Mouse (Mus musculus) hindbrain, embryonic 15.5 days (tissue): ENCODE measurements around the gene Lrsam1. TPM values are rescaled to one million over a fixed set of nuclear protein-coding genes. Genes with fewer than 3 reads are reported as not detected.
A peak's percentile ranks its signal among the peaks of the same experiment; 100 is the strongest.

Experiments
- ATAC-seq: fragments of 200-750 bp; cut with Nextera tagmentation; 2 replicates; pipeline ENCODE4 v1.8.0; 2017; ENCODE audit warnings: low read depth, moderate number of reproducible peaks, moderate TSS enrichment; ENCODE audit not compliant: low FRiP score
- H3K27ac ChIP-seq: fragments of 300-500 bp; sonication (generic); replicated peaks from 2 replicates; pipeline ENCODE4 v1.5.1; 2015; ENCODE audit warnings: mild to moderate bottlenecking, inconsistent platforms
- H3K27me3 ChIP-seq: fragments of 300-500 bp; sonication (generic); 2 replicates; pipeline ENCODE4 v1.6.1; 2015; ENCODE audit warnings: control low read depth, inconsistent platforms
- H3K36me3 ChIP-seq: fragments of 300-500 bp; sonication (generic); 2 replicates; pipeline ENCODE4 v1.6.1; 2015; ENCODE audit warnings: control low read depth, inconsistent platforms
- H3K4me1 ChIP-seq: fragments of 300-500 bp; sonication (generic); replicated peaks from 2 replicates; pipeline ENCODE4 v1.6.1; 2015; ENCODE audit warnings: control low read depth, inconsistent platforms
- H3K4me2 ChIP-seq: fragments of 300-500 bp; sonication (generic); 2 replicates; pipeline ENCODE4 v1.6.1; 2015; ENCODE audit warnings: moderate library complexity, mild to moderate bottlenecking, inconsistent platforms
- H3K4me3 ChIP-seq: fragments of 300-500 bp; sonication (generic); 2 replicates; pipeline ENCODE4 v1.5.1; 2015; ENCODE audit warnings: mild to moderate bottlenecking, inconsistent platforms
- H3K9ac ChIP-seq: fragments of 300-500 bp; sonication (generic); 2 replicates; pipeline ENCODE4 v1.6.1; 2015; ENCODE audit warnings: inconsistent platforms
- H3K9me3 ChIP-seq: fragments of 300-500 bp; sonication (generic); 2 replicates; pipeline ENCODE4 v1.6.1; 2016; ENCODE audit warnings: control low read depth, inconsistent platforms
- WGBS: fragments of 180-500 bp; shearing (Covaris S2); methylation state at CpG from one replicate; pipeline ENCODE4 v1.1.7; 2015; 5-methylcytosine and 5-hydroxymethylcytosine counted together
- polyA plus RNA-seq: library from polyadenylated mRNA; unstranded; fragments of >200 nt; fragmentation: Nextera tagmentation; extraction: Ambion mirVana; gene quantifications from 2 replicates; pipeline ENCODE4 v1.2.1, GENCODE M21; 2015

The Lrsam1 gene
- polyA plus RNA-seq, 1 experiment from 2014 or later, result 25.2 TPM

DNA sequence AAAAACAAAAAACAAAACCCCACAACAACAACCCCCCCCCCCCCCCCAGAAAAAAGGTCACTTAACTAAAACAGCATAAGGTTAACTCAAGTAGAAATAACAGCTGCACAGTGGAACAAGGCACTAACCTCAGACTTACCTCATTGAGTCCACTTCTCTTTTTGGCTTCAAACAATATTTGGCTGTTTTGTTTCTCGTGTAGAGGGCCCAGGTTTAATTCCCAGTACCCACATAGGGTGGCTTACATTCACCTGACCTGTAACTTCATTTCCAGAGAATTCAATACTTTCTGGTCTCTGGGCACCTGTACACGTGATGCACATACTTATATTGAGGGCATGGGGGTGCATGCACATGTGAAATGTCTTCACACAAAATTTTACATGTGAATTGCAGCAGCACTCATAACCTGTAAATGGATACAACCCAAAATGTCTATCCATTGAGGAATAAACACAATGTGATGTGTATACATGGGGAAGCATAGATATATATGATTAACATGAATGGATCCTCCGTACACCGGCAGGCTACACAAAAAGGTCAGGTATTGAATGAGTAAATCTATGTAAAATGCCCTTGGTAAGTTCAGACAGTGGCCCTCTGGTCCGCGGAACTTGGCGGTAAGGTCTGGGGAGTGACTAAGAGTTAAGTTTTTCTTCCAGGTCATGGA is 4.2 kb upstream of the Lrsam1 start:
- Histone ChIP-seq H3K36me3 (peaks cover 16% of the 10 kb centered on the region), H3K4me2 (no peak overlapping the region), H3K4me1 (peaks cover 46% of the 10 kb centered on the region), H3K27ac (no peak overlapping the region; the same call in 1 of the 2 replicates), H3K4me3 (peak overlapping the region; percentile 56; the same call in 1 of the 2 replicates), H3K27me3 (no peaks in the 10 kb centered on the region), H3K9me3 (no peaks in the 10 kb centered on the region), H3K9ac (no peak overlapping the region)
- WGBS, result 20% methylated on average over 7 of the region's 7 CpGs
- ATAC-seq, result no peak

DNA sequence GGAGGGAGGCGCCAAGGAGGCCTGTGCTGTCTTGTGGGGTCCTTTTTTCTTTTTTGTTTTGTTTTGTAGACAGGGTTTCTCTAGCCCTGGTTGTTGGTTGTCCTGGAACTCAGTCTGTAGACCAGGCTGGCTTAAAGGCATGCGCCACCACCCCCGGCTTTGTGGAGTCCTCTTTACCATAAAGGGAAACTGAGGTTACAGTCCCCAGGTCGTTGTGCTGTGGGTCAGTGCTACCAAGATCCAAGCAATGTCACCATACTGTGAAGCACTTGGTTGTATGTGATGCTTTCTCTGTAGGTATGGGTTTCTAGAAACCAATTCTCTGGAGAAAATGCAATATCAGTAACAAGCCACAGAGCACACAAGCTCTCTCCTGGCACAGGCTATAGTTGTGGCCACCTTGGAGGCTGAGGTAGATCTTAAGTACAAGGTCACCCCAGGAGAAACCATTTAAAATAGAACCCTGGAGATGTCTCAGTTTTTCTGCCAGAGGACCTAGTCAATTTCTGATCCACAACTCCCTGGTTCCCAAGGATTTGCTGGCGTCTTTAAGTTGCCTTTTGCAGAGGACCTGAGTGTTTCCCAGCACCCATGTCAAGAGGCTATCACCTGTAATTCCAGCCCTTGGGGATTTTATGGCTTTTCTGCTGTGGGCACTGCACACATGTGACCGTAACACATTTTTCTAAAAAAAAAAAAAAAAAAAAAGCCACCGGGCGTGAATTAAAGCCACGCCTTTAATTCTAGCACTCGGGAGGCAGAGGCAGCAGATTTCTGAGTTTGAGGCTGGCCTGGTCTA is 3.4 kb upstream of the Lrsam1 start:
- Histone ChIP-seq H3K9ac (no peak overlapping the region), H3K27me3 (no peaks in the 10 kb centered on the region), H3K27ac (no peak overlapping the region), H3K36me3 (peaks cover 16% of the 10 kb centered on the region), H3K4me1 (peaks cover 51% of the 10 kb centered on the region), H3K9me3 (no peaks in the 10 kb centered on the region), H3K4me2 (no peak overlapping the region), H3K4me3 (no peak overlapping the region)
- ATAC-seq, result no peak
- 33% methylated on average over 10 of the region's 10 CpGs for WGBS

DNA sequence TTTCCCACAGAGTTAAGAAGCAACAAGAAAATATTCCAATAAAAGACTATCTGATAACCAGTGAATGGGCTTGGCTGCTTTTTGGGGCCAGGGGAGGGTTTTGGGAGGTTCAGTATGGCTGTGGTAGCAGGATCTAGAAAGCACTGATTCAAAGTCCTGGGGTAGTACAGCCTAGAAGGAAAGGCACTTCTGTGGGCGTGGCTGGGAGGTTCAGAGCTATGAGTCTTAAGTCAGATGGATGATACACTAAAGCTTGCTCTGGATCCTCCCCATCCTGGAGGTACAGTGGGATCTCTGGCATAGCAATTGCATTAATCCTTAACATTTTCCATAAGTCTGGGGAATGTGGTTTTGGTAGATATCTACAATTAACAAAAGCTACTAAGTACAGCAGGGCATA is 2.6 kb upstream of the Lrsam1 start:
- Histone ChIP-seq H3K36me3 (peaks cover 16% of the 10 kb centered on the region), H3K9ac (no peak overlapping the region), H3K9me3 (no peaks in the 10 kb centered on the region), H3K4me1 (peaks cover 51% of the 10 kb centered on the region), H3K4me3 (no peak overlapping the region), H3K27ac (no peak overlapping the region), H3K4me2 (no peak overlapping the region), H3K27me3 (no peaks in the 10 kb centered on the region)
- 70% methylated on average over 1 of the region's 1 CpGs for WGBS
- ATAC-seq, result no peak

DNA sequence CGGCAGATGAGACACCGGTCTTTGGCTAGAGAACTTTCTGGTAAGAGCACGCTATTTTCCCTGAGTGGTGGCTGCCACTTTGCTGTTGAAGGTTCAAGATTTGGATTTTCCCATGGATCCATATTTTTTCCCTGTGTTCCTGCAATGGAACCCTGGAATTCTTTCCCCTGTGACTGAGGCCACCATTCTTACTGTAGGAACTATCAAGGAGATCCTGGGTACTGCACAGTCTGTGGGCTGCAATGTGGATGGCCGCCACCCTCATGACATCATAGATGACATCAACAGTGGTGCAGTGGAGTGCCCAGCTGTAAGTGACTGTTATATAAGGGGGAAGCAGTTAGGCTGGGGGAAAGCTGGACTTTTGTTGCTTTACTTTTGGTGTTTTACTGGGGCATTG is 2.1 kb upstream of the Lrsam1 start:
- Histone ChIP-seq H3K9ac (no peak overlapping the region; the same call in 1 of the 2 replicates), H3K4me3 (no peak overlapping the region), H3K27ac (no peak overlapping the region), H3K9me3 (no peaks in the 10 kb centered on the region), H3K27me3 (no peaks in the 10 kb centered on the region), H3K4me1 (peaks cover 51% of the 10 kb centered on the region), H3K4me2 (peak overlapping the region; percentile 88), H3K36me3 (peaks cover 16% of the 10 kb centered on the region)
- no peak for ATAC-seq
- WGBS, result 71% methylated on average over 4 of the region's 4 CpGs

DNA sequence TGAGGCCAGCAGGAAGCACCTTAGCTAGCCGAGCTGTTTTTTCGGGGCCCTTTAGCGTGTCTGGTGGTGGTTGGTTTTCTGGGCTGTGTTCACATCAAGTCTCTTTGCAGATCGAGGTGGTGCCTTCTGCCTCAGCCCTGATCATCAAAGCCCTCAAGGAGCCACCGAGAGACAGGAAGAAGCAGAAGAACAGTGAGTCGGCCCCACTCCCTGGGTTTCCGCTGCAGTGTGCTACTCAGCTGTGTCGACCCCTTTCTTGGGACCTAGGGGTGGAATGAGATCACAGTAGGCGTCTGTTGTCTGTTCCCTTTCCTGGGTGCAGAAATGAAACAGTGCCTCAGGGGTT is 1.4 kb upstream of the Lrsam1 start:
- no peak for ATAC-seq
- Histone ChIP-seq H3K4me1 (peaks cover 45% of the 10 kb centered on the region), H3K36me3 (peaks cover 20% of the 10 kb centered on the region), H3K4me2 (peak overlapping the region; percentile 88), H3K27me3 (no peaks in the 10 kb centered on the region), H3K27ac (no peak overlapping the region), H3K9me3 (no peaks in the 10 kb centered on the region), H3K4me3 (peak overlapping the region; percentile 67), H3K9ac (peak overlapping the region; percentile 80)
- WGBS, result 10% methylated on average over 9 of the region's 9 CpGs

DNA sequence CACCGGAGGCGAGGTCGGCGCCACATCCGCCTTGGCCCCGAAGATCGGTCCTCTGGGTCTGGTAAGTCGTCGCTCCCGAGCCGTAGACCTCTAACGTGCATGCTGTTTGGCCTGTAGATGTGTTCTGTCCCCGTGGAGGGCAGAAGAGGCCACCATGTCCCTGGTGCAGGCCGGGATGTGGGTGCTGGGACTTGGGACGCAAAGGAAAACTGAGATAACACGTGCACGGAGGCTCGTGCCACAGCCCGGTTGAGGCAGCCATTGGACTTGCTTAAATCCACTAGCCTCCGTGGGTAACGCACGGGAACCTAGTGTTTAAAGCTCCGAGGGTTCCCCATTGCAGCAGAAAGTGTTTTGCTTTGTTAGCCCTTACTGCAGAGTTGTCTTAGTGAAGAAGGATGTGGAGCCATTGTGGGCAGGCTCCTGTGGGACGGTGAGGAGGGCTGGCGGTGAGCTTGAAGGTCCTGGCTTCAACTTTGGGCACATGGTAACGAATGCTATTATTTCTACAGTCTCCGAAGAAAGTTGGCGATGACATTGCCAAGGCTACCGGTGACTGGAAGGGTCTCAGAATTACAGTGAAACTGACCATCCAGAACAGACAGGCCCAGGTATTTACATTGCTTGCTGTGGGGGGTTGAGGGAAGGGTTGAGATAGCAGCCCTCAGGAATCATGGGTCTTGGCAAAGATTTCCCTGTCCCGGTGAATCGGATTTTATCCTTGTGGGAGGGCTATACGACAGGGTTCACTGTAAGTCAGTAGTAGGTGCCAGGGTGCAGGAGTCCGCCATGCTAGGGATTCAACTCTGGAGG is 854 bp upstream of the Lrsam1 start:
- peak overlapping the region; percentile 75 for H3K27ac ChIP-seq
- WGBS, result 1% methylated on average over 33 of the region's 33 CpGs
- ATAC-seq, result no peak

DNA sequence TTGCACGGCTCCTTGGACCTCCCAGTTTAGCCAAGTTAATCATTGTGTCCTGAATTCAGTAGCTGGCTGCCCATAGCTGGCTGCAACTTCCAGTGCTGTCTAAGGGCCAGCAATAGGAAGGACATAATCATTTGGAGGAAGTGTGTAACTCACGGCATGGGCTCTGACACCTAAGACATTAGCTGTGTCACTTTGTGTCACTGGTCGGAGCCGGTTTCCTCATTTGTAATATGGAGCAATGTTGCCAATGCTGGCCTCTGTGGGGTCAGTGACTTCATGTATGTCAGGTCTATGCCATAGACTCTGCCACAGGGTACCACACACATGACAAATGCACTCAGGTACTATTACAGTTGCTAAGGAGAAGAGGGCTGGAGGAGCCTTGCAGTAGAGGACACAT is 1.1 kb downstream of the Lrsam1 start:
- Histone ChIP-seq H3K4me1 (peaks cover 31% of the 10 kb centered on the region), H3K4me2 (peak overlapping the region; percentile 88), H3K27ac (no peak overlapping the region), H3K9ac (peak overlapping the region; percentile 80), H3K36me3 (peaks cover 37% of the 10 kb centered on the region), H3K27me3 (no peaks in the 10 kb centered on the region), H3K9me3 (no peaks in the 10 kb centered on the region), H3K4me3 (peak overlapping the region; percentile 67; the same call in 1 of the 2 replicates)
- no peak for ATAC-seq
- 91% methylated on average over 4 of the region's 4 CpGs for WGBS

More for the DNA sequence above, 854 bp upstream of the Lrsam1 start:
- peak overlapping the region; percentile 88 for H3K4me2 ChIP-seq
- peak overlapping the region; percentile 80 for H3K9ac ChIP-seq
- H3K36me3 ChIP-seq, result peaks cover 24% of the 10 kb centered on the region
- peak overlapping the region; percentile 67 for H3K4me3 ChIP-seq
- no peaks in the 10 kb centered on the region for H3K27me3 ChIP-seq
- H3K9me3 ChIP-seq, result no peaks in the 10 kb centered on the region
- peaks cover 40% of the 10 kb centered on the region for H3K4me1 ChIP-seq

DNA sequence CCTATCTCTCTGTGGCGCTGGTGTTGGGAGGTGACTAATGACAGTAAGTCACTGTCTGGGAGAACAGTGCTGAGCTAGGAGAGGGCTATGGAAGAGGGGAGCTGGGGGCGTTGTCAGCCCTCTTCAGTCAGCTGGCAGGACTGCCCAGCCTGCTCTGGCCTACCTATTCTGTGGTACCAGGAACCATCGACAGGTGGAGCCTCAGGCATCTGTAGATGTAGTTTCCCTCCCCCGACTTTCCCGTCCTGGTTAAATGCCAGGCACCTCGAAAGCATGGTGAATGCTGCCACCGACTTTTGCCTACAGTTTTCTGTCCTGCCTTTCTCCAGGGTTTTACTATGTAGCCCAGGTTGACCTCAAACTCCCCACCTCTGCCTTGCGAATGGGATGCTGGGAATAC is 4.1 kb downstream of the Lrsam1 start:
- H3K36me3 ChIP-seq, result peaks cover 32% of the 10 kb centered on the region
- 55% methylated on average over 8 of the region's 8 CpGs for WGBS
- H3K4me1 ChIP-seq, result peaks cover 14% of the 10 kb centered on the region
- no peak overlapping the region for H3K9ac ChIP-seq
- no peak overlapping the region for H3K4me3 ChIP-seq
- H3K9me3 ChIP-seq, result no peaks in the 10 kb centered on the region
- no peak overlapping the region for H3K4me2 ChIP-seq
- ATAC-seq, result no peak
- no peaks in the 10 kb centered on the region for H3K27me3 ChIP-seq
- H3K27ac ChIP-seq, result no peak overlapping the region

DNA sequence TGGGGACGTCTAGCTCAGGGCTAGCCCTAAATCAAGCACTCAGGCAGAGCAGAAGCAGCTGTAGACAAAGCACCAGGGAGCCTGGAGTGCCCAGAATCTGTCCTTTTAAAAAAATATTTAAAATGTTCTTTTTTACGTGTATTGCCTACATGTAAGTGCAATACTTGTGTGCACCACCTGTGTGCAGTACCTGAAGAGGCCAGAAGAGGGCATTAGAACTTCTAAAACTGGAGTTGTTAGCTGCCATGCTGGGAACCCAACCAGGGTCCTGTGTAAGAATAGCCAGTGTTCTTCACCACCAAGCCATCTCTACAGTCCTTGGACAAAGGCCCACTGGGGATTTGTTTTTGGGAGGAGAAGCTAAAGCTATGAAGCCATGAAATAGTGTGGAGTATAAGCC is 6.8 kb downstream of the Lrsam1 start:
- Histone ChIP-seq H3K27me3 (no peaks in the 10 kb centered on the region), H3K4me3 (no peak overlapping the region), H3K36me3 (peaks cover 42% of the 10 kb centered on the region), H3K4me1 (no peaks in the 10 kb centered on the region), H3K9me3 (no peaks in the 10 kb centered on the region), H3K9ac (no peak overlapping the region), H3K27ac (no peak overlapping the region), H3K4me2 (no peak overlapping the region)
- no peak for ATAC-seq
- 93% methylated on average over 2 of the region's 2 CpGs for WGBS

DNA sequence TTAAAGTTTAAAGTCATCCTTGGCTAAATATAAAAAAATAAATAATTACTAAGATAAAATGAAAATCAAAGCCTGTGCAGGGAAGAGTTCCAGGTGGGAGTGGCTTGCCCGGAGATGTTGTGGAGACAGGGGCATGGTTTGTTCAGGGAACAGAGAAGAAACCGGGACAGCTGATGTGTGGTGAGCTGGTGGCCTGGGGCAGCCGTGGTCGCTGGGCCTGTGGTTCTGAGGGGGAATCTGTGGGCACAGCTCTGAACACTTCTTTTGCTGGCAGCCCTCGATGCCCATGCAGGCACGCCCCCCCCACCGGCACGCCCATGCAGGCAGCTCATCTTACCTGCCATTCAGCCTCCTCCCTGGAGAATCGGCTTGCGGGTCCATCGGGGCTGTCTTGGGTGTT is 14.0 kb downstream of the Lrsam1 start:
- Histone ChIP-seq H3K4me1 (no peaks in the 10 kb centered on the region), H3K9ac (no peak overlapping the region), H3K27me3 (no peaks in the 10 kb centered on the region), H3K4me3 (no peak overlapping the region), H3K4me2 (no peak overlapping the region), H3K9me3 (no peaks in the 10 kb centered on the region), H3K36me3 (peaks cover 38% of the 10 kb centered on the region), H3K27ac (no peak overlapping the region)
- ATAC-seq, result no peak
- 92% methylated on average over 11 of the region's 11 CpGs for WGBS

DNA sequence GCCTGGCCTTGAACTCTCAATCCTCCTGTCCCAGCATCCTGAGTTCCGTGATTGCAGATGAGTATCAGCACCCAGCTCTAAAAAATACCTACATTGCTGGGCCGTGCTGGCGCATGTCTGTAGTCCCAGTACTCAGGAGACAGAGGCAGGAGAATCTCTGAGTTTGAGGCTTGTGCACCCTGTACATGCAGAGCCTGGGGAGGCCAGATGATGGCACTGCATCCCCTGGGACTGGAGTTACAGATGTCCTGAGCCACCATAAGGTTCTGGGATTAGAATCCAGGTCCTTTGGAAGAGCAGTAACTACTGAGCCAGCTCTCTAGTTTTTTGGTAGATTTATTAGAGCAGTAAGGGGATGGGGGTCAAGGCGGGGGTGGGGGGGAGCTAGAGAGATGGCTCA is 20.9 kb downstream of the Lrsam1 start:
- H3K4me1 ChIP-seq, result no peaks in the 10 kb centered on the region
- 95% methylated on average over 4 of the region's 4 CpGs for WGBS
- H3K36me3 ChIP-seq, result peaks cover 53% of the 10 kb centered on the region

DNA sequence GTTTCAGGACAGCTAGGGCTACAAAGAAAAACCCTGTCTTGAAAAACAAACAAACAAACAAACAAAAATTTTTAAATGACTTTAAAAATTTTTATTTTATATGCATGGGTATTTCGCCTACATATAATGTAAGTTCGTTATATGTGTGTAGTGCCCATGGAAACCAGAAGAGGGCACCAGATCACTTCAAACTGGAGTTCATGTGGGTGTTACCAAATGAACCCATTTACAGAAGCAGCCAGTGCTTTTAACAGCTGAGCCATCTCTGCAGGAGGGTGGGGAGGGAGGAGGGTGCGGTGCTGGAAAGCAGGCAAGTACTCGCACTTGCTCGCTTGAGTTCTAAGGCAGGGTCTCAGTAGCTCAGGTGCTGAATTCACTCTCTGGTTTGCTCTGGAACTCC is 22.0 kb downstream of the Lrsam1 start:
- ATAC-seq, result no peak
- H3K36me3 ChIP-seq, result peaks cover 46% of the 10 kb centered on the region
- WGBS, result 65% methylated on average over 5 of the region's 5 CpGs

More for the DNA sequence above, 20.9 kb downstream of the Lrsam1 start:
- ATAC-seq, result no peak
- Histone ChIP-seq H3K4me2 (no peak overlapping the region), H3K9ac (no peak overlapping the region), H3K4me3 (no peak overlapping the region), H3K9me3 (no peaks in the 10 kb centered on the region), H3K27ac (no peak overlapping the region), H3K27me3 (no peaks in the 10 kb centered on the region)

More for the DNA sequence above, 22.0 kb downstream of the Lrsam1 start:
- Histone ChIP-seq H3K27me3 (no peaks in the 10 kb centered on the region), H3K4me3 (no peak overlapping the region), H3K9ac (no peak overlapping the region), H3K9me3 (no peaks in the 10 kb centered on the region), H3K4me2 (no peak overlapping the region), H3K4me1 (no peaks in the 10 kb centered on the region), H3K27ac (no peak overlapping the region)
